Mouse (Mus musculus) heart, embryonic 12.5 days (tissue): ENCODE measurements at regions not wholly inside any gene's neighbourhood (a gene's known extent, or its start where the extent isn't known, plus 50 kb on each side); places are given as distances from the start of the nearest gene placed in this dataset.
A peak's percentile ranks its signal among the peaks of the same experiment; 100 is the strongest.

Experiments
- ATAC-seq: fragments of 200-750 bp; cut with Nextera tagmentation; 2 replicates; pipeline ENCODE4 v1.8.0; 2017; ENCODE audit warnings: moderate TSS enrichment, moderate library complexity; ENCODE audit not compliant: insufficient number of reproducible peaks, low FRiP score
- H3K27ac ChIP-seq: fragments of 300-500 bp; sonication (generic); 2 replicates; pipeline ENCODE4 v1.5.1; 2016; ENCODE audit warnings: mild to moderate bottlenecking, moderate library complexity; ENCODE audit not compliant: poor library complexity, severe bottlenecking
- H3K27me3 ChIP-seq: fragments of 300-500 bp; sonication (generic); replicated peaks from 2 replicates; pipeline ENCODE4 v1.6.1; 2016; ENCODE audit warnings: mild to moderate bottlenecking, moderate library complexity
- H3K36me3 ChIP-seq: fragments of 300-500 bp; sonication (generic); 2 replicates; pipeline ENCODE4 v1.6.1; 2016; ENCODE audit warnings: mild to moderate bottlenecking, moderate library complexity
- H3K4me1 ChIP-seq: fragments of 300-500 bp; sonication (generic); replicated peaks from 2 replicates; pipeline ENCODE4 v1.6.1; 2016; ENCODE audit warnings: mild to moderate bottlenecking
- H3K4me2 ChIP-seq: fragments of 300-500 bp; sonication (generic); 2 replicates; pipeline ENCODE4 v1.6.1; 2016; ENCODE audit warnings: mild to moderate bottlenecking, moderate library complexity
- H3K4me3 ChIP-seq: fragments of 300-500 bp; sonication (generic); 2 replicates; pipeline ENCODE4 v1.5.1; 2016; ENCODE audit warnings: mild to moderate bottlenecking
- H3K9ac ChIP-seq: fragments of 300-500 bp; sonication (generic); 2 replicates; pipeline ENCODE4 v1.6.1; 2016; ENCODE audit warnings: mild to moderate bottlenecking, moderate library complexity
- H3K9me3 ChIP-seq: fragments of 300-500 bp; sonication (generic); replicated peaks from 2 replicates; pipeline ENCODE4 v1.6.1; 2016; ENCODE audit warnings: mild to moderate bottlenecking, moderate library complexity
- WGBS: fragments of 180-500 bp; shearing (Covaris S2); methylation state at CpG from one replicate; pipeline ENCODE4 v1.1.7; 2016; 5-methylcytosine and 5-hydroxymethylcytosine counted together

DNA sequence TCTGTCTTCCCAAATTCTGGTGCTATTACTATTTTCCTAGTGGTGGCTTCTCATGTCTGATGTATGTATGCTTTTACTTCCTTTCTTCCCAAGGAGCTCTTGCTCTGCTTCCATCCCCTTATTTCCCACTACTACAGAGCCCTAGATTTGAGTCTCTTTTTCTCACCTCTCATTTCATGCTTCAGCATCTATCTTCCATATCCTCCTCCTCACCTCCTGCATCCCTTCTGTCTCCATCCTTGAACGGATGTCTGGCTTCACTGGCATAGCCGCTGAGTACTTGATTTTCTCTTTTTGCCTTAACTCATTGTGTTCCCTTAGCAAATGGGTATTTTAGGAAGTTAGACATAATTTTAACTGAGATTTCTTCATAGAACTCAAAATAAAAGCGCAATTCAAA lies 369.5 kb upstream of the Cd180 start:
- Histone ChIP-seq H3K27ac (no peak overlapping the region), H3K9ac (no peak overlapping the region), H3K4me1 (peaks cover 12% of the 10 kb centered on the region; the same call in 1 of the 2 replicates), H3K36me3 (no peaks in the 10 kb centered on the region), H3K4me2 (no peak overlapping the region), H3K4me3 (no peak overlapping the region), H3K9me3 (no peaks in the 10 kb centered on the region), H3K27me3 (no peaks in the 10 kb centered on the region)
- 82% methylated on average over 3 of the region's 3 CpGs for WGBS
- ATAC-seq: no peak

- 24% methylated on average over 2 of the region's 2 CpGs for WGBS
- Histone ChIP-seq H3K4me3 (no peak overlapping the region), H3K4me1 (peaks cover 8% of the 10 kb centered on the region; the same call in 1 of the 2 replicates), H3K9me3 (no peaks in the 10 kb centered on the region), H3K9ac (no peak overlapping the region), H3K27ac (no peak overlapping the region), H3K27me3 (no peaks in the 10 kb centered on the region), H3K36me3 (no peaks in the 10 kb centered on the region), H3K4me2 (no peak overlapping the region)
- no peak for ATAC-seq
These were observed 367.4 kb upstream of the Cd180 start for GRCm38 (mm10) chr13:102326003-102326402.

GRCm38 (mm10) chr13:102326544-102326943 lies 366.8 kb upstream of the Cd180 start:
- Histone ChIP-seq H3K27me3 (no peaks in the 10 kb centered on the region), H3K27ac (no peak overlapping the region), H3K9ac (no peak overlapping the region), H3K36me3 (no peaks in the 10 kb centered on the region), H3K4me2 (no peak overlapping the region), H3K9me3 (no peaks in the 10 kb centered on the region), H3K4me3 (no peak overlapping the region), H3K4me1 (peaks cover 8% of the 10 kb centered on the region; the same call in 1 of the 2 replicates)
- no peak for ATAC-seq
- 71% methylated on average over 2 of the region's 2 CpGs for WGBS

- H3K36me3 ChIP-seq: no peaks in the 10 kb centered on the region
- no peak overlapping the region for H3K4me2 ChIP-seq
- no peak for ATAC-seq
- H3K9me3 ChIP-seq: no peaks in the 10 kb centered on the region
- H3K27me3 ChIP-seq: no peaks in the 10 kb centered on the region
- 0 out of 2 replicates have a peak, but pooled peaks cover 4% of the 10 kb centered on the region for H3K4me1 ChIP-seq
- peak overlapping the region; percentile 59 for H3K27ac ChIP-seq
- H3K4me3 ChIP-seq: no peak overlapping the region
- no peak overlapping the region for H3K9ac ChIP-seq
- 78% methylated on average over 1 of the region's 1 CpGs for WGBS
These were observed 359.7 kb upstream of the Cd180 start for GRCm38 (mm10) chr13:102333667-102334066.

DNA sequence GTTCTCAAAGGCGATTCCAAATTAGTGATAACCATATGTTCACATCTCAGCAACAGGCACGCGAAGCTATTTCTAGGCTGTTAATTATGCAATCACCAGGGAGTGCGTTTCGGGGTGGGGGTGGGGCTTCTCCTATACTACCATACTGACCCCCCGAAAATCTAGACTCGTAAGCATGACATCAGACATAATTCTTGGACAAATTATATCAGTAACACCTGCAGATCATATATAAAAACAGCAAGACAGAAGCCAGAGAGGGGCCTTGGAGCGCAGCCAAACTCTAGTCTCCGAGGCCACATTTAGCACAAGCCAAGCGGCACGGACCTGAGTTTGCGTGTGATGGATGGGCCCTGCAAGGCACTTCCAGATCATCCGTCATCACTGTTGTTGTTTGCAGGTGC lies 359.2 kb upstream of the Cd180 start:
- 0 out of 2 replicates have a peak, but pooled peaks have one; percentile 25 for ATAC-seq

DNA sequence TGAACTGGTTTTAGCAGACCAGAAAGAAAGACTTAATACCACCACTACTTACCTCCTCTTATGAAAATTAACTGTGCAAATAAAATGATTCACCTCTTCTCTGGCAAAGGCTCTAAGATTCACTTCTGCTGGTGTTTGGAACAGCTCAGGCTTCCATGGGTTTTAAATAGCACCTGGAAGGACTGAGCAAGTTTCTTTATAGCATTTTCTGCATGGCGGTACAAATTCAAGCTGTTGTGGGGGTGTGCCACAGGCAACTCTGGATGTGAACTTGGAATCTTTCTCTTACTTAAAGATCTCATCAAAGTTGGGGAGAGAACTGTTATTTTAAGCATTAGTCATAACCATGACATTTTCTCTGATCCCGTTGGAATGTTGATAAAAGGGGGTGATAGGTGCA lies 350.1 kb upstream of the Cd180 start:
- Histone ChIP-seq H3K27me3 (no peaks in the 10 kb centered on the region), H3K27ac (no peak overlapping the region), H3K4me3 (no peak overlapping the region), H3K4me1 (peaks cover 4% of the 10 kb centered on the region), H3K36me3 (no peaks in the 10 kb centered on the region), H3K4me2 (no peak overlapping the region), H3K9me3 (no peaks in the 10 kb centered on the region), H3K9ac (no peak overlapping the region)
- no peak for ATAC-seq
- WGBS: 76% methylated on average over 2 of the region's 2 CpGs

More for the DNA sequence above, 359.2 kb upstream of the Cd180 start:
- Histone ChIP-seq H3K9ac (no peak overlapping the region), H3K4me3 (no peak overlapping the region), H3K27ac (peak overlapping the region; percentile 59), H3K4me1 (0 out of 2 replicates have a peak, but pooled peaks cover 4% of the 10 kb centered on the region), H3K4me2 (peak overlapping the region; percentile 55), H3K9me3 (no peaks in the 10 kb centered on the region), H3K27me3 (no peaks in the 10 kb centered on the region), H3K36me3 (no peaks in the 10 kb centered on the region)
- 30% methylated on average over 13 of the region's 13 CpGs for WGBS

GRCm38 (mm10) chr13:102344606-102345269 lies 348.6 kb upstream of the Cd180 start:
- Histone ChIP-seq H3K4me1 (peaks cover 9% of the 10 kb centered on the region), H3K4me3 (no peak overlapping the region), H3K4me2 (no peak overlapping the region), H3K27ac (no peak overlapping the region), H3K36me3 (no peaks in the 10 kb centered on the region), H3K9ac (no peak overlapping the region), H3K27me3 (no peaks in the 10 kb centered on the region), H3K9me3 (no peaks in the 10 kb centered on the region)
- no peak for ATAC-seq
- 73% methylated on average over 5 of the region's 5 CpGs for WGBS

DNA sequence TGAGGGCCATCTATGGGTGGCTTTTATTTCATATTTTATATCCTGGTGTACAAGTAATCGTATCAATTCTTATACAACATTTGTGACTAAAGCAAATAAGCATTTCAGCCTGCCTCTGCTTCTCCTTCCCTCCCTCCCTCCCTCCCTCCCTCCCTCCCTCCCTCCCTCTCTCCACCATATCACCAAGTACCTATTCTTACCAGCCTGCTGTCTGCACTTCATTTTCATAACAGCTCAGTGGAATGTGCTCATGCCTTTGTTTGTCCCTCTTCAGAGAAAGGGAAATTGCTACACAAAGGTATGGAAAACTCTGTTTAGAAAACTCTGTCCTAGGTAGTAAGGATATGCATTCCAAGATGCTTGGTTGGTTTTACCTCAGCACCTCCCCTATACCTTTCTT lies 343.9 kb upstream of the Cd180 start:
- Histone ChIP-seq H3K4me2 (no peak overlapping the region), H3K4me1 (peaks cover 9% of the 10 kb centered on the region), H3K4me3 (no peak overlapping the region), H3K36me3 (no peaks in the 10 kb centered on the region), H3K27me3 (no peaks in the 10 kb centered on the region), H3K27ac (peak overlapping the region; percentile 64), H3K9ac (no peak overlapping the region), H3K9me3 (no peaks in the 10 kb centered on the region)
- WGBS: 78% methylated on average over 1 of the region's 1 CpGs
- no peak for ATAC-seq

DNA sequence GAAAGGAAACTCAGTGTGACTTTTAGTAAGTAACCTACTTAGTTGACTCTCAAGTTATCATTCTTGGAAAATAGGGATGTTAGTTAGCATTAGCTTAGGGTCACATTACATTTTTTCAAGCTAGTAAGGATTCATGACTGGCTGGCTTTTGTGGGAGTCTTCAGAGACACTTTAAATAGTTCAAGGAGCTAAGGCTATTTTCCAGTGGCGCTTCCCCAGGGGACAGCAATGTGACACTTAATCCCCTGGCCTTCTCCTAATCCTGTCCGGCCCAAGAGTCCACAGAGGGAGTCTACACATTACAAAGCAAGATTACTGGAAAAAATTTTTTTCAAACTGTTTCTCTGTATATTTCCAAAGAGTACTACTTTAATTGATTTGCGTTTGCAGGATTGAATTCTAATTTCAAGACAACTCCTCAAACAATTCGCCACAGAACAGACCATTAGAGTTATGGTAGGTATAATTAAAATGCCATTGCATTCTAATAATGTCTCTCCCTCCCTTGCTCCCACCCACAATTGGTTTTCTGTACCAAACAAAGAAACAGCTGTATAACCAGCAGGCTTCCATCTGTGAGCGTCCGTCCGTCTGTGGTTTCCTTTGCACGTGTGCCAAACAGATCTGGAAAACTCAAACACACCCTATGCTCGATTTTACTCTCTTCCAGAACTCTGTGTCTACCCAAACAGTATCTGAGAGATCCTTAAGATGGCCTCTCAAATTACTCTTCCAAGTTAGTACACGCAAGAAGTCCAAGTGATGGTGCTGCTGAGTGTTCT lies 341.1 kb upstream of the Cd180 start:
- H3K4me2 ChIP-seq: no peak overlapping the region
- H3K4me1 ChIP-seq: peaks cover 9% of the 10 kb centered on the region
- H3K27ac ChIP-seq: no peak overlapping the region
- H3K4me3 ChIP-seq: no peak overlapping the region
- 76% methylated on average over 10 of the region's 10 CpGs for WGBS
- no peaks in the 10 kb centered on the region for H3K36me3 ChIP-seq
- no peaks in the 10 kb centered on the region for H3K27me3 ChIP-seq
- H3K9ac ChIP-seq: no peak overlapping the region
- H3K9me3 ChIP-seq: no peaks in the 10 kb centered on the region
- ATAC-seq: no peak

- no peak overlapping the region for H3K9ac ChIP-seq
- no peaks in the 10 kb centered on the region for H3K4me1 ChIP-seq
- no peaks in the 10 kb centered on the region for H3K9me3 ChIP-seq
- no peaks in the 10 kb centered on the region for H3K27me3 ChIP-seq
- H3K4me2 ChIP-seq: no peak overlapping the region
- H3K27ac ChIP-seq: no peak overlapping the region
- no peak for ATAC-seq
- H3K4me3 ChIP-seq: no peak overlapping the region
- WGBS: 19% methylated on average over 1 of the region's 1 CpGs
- H3K36me3 ChIP-seq: no peaks in the 10 kb centered on the region
These were observed 337.8 kb upstream of the Cd180 start for GRCm38 (mm10) chr13:102355569-102355968.

DNA sequence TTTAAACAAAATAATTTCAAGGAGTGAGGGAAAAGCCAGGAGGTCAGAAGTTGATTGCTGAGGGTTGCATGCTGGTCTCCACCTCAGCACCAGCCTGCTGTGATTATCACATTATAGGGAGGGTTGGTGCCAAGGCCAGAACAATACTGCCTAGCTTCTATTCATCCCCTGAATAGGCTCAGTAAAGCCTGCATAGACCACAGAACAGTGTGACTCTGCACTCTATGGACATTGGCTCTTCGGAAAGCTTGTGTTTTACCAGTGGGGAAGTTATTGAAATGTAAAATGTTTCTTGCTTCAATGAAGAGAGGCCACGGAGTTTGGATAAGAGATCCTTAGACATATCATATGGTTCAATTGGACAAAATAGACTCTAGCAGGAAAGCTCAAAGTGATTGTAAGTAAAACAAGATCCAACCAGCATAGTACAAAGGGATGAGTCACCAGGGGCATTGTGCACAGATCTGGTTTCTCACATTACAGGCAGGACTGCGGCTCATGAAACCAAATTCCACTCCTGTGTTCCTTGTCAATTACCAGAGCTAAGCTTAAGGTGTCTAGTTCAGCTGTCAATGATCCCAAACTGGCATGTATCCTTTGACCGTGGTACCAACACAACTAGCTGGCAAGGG lies 320.8 kb upstream of the Cd180 start:
- 71% methylated on average over 4 of the region's 4 CpGs for WGBS
- no peak overlapping the region for H3K27ac ChIP-seq
- no peak for ATAC-seq
- no peak overlapping the region for H3K4me2 ChIP-seq
- H3K27me3 ChIP-seq: no peaks in the 10 kb centered on the region
- H3K36me3 ChIP-seq: no peaks in the 10 kb centered on the region
- no peak overlapping the region for H3K9ac ChIP-seq
- no peaks in the 10 kb centered on the region; the same call in 1 of the 2 replicates for H3K9me3 ChIP-seq
- H3K4me1 ChIP-seq: no peaks in the 10 kb centered on the region
- no peak overlapping the region for H3K4me3 ChIP-seq
